Mouse (Mus musculus): ENCODE measurements around the gene Nme4.
A peak's percentile ranks its signal among the peaks of the same experiment; 100 is the strongest.

- TF ChIP-seq CTCF (conservative IDR thresholded peaks at IDR 0.05; ENCODE audit: low read length): no peak
- TF ChIP-seq NANOG (IDR thresholded peaks at IDR 0.05; ENCODE audit: borderline replicate concordance, low read length): peak; percentile 36; the same call in 1 of the 2 replicates
- TF ChIP-seq POU5F1 (IDR thresholded peaks at IDR 0.05; ENCODE audit: borderline replicate concordance, low read length): no peak
These were observed 14.8 kb upstream of the Nme4 start for GRCm38 (mm10) chr17:26110156-26110555.
